Mouse (Mus musculus) forebrain, embryonic 12.5 days (tissue): ENCODE data around the gene Flywch1. TPM values are rescaled to one million over a fixed set of nuclear protein-coding genes. Genes with fewer than 3 reads are reported as not detected.

Experiments
- ATAC-seq: fragments of 200-750 bp; cut with Nextera tagmentation; 2 replicates; pipeline ENCODE4 v1.8.0; 2017; ENCODE audit warnings: moderate TSS enrichment; ENCODE audit not compliant: low FRiP score
- H3K27ac ChIP-seq: fragments of 300-500 bp; sonication (generic); 2 replicates; pipeline ENCODE4 v1.5.1; 2016; ENCODE audit warnings: mild to moderate bottlenecking
- H3K27me3 ChIP-seq: fragments of 300-500 bp; sonication (generic); 2 replicates; pipeline ENCODE4 v1.6.1; 2016; ENCODE audit warnings: mild to moderate bottlenecking
- H3K36me3 ChIP-seq: fragments of 300-500 bp; sonication (generic); replicated peaks from 2 replicates; pipeline ENCODE4 v1.6.1; 2016; ENCODE audit warnings: mild to moderate bottlenecking
- H3K4me1 ChIP-seq: fragments of 300-500 bp; sonication (generic); 2 replicates; pipeline ENCODE4 v1.6.1; 2016
- H3K4me2 ChIP-seq: fragments of 300-500 bp; sonication (generic); 2 replicates; pipeline ENCODE4 v1.6.1; 2016; ENCODE audit warnings: mild to moderate bottlenecking, moderate library complexity
- H3K4me3 ChIP-seq: fragments of 300-500 bp; sonication (generic); replicated peaks from 2 replicates; pipeline ENCODE4 v1.5.1; 2016; ENCODE audit warnings: mild to moderate bottlenecking
- H3K9ac ChIP-seq: fragments of 300-500 bp; sonication (generic); 2 replicates; pipeline ENCODE4 v1.6.1; 2016; ENCODE audit warnings: mild to moderate bottlenecking
- H3K9me3 ChIP-seq: fragments of 300-500 bp; sonication (generic); 2 replicates; pipeline ENCODE4 v1.6.1; 2016
- WGBS: fragments of 180-500 bp; shearing (Covaris S2); methylation state at CpG from one replicate; pipeline ENCODE4 v1.1.7; 2016; 5-methylcytosine and 5-hydroxymethylcytosine counted together
- polyA plus RNA-seq: library from polyadenylated mRNA; unstranded; fragments of >200 nt; fragmentation: Nextera tagmentation; extraction: Ambion mirVana; gene quantifications from 2 replicates; pipeline ENCODE4 v1.2.1, GENCODE M21; 2016

Gene Flywch1
- 173 and 179 TPM in 2 replicates for polyA plus RNA-seq

GRCm38 (mm10) chr17:23771284-23772218 is at the start of gene Flywch1:
TSS of gene Flywch1 (minus strand) at chr17:23771602.
- Histone ChIP-seq H3K27ac (peak within 1 kb of the TSS; percentile 88), H3K9ac (peak within 1 kb of the TSS; percentile 94), H3K4me2 (peak within 1 kb of the TSS; percentile 64), H3K27me3 (no peaks in the 10 kb centered on the region), H3K36me3 (peaks cover 14% of the 10 kb centered on the region), H3K9me3 (no peaks in the 10 kb centered on the region), H3K4me1 (peaks cover 19% of the 10 kb centered on the region), H3K4me3 (peak within 1 kb of the TSS; percentile 89)
- WGBS = 3% methylated on average over 58 of the region's 58 CpGs
- peak; percentile 98 for ATAC-seq

GRCm38 (mm10) chr17:23820731-23821130 is 49.3 kb upstream of the Flywch1 start:
- Histone ChIP-seq H3K4me2 (no peak overlapping the region), H3K27ac (no peak overlapping the region), H3K4me1 (no peaks in the 10 kb centered on the region; the same call in 1 of the 2 replicates), H3K27me3 (no peaks in the 10 kb centered on the region), H3K4me3 (no peak overlapping the region), H3K9ac (no peak overlapping the region), H3K9me3 (peaks cover 22% of the 10 kb centered on the region), H3K36me3 (peaks cover 100% of the 10 kb centered on the region)
- WGBS = 99% methylated on average over 5 of the region's 5 CpGs
- no peak for ATAC-seq

DNA sequence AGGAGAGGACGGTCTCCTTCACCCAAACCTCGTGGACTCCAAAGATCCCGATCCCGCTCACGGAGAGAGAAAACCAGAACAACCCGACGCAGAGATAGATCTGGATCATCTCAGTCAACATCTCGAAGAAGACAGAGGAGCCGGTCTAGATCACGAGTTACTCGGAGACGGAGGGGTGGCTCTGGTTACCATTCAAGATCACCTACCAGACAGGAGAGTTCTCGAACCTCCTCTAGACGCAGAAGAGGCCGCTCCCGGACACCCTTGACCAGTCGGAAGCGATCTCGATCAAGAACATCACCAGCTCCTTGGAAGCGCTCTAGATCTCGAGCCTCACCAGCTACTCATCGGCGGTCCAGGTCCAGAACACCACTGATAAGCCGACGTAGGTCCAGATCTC is 47.8 kb upstream of the Flywch1 start:
- Histone ChIP-seq H3K9me3 (peaks cover 30% of the 10 kb centered on the region), H3K27me3 (no peaks in the 10 kb centered on the region), H3K4me3 (no peak overlapping the region), H3K4me2 (no peak overlapping the region), H3K9ac (no peak overlapping the region), H3K4me1 (no peaks in the 10 kb centered on the region), H3K27ac (no peak overlapping the region), H3K36me3 (peaks cover 100% of the 10 kb centered on the region)
- no peak for ATAC-seq
- WGBS = 99% methylated on average over 25 of the region's 25 CpGs

- H3K27me3 ChIP-seq = no peaks in the 10 kb centered on the region
- H3K9ac ChIP-seq = no peak overlapping the region
- H3K27ac ChIP-seq = no peak overlapping the region
- H3K36me3 ChIP-seq = peaks cover 100% of the 10 kb centered on the region
- H3K4me2 ChIP-seq = no peak overlapping the region
- no peak overlapping the region for H3K4me3 ChIP-seq
- ATAC-seq = no peak
- no peaks in the 10 kb centered on the region for H3K4me1 ChIP-seq
- H3K9me3 ChIP-seq = peaks cover 30% of the 10 kb centered on the region
- WGBS = 98% methylated on average over 8 of the region's 8 CpGs
Measured at GRCm38 (mm10) chr17:23818579-23818978, 47.2 kb upstream of the Flywch1 start.

GRCm38 (mm10) chr17:23815641-23816040 is 44.2 kb upstream of the Flywch1 start:
- H3K27ac ChIP-seq = no peak overlapping the region
- H3K27me3 ChIP-seq = no peaks in the 10 kb centered on the region
- H3K9me3 ChIP-seq = peaks cover 30% of the 10 kb centered on the region
- 98% methylated on average over 16 of the region's 16 CpGs for WGBS
- H3K4me1 ChIP-seq = no peaks in the 10 kb centered on the region
- H3K36me3 ChIP-seq = peaks cover 97% of the 10 kb centered on the region
- no peak overlapping the region for H3K4me3 ChIP-seq
- no peak for ATAC-seq
- no peak overlapping the region for H3K4me2 ChIP-seq
- no peak overlapping the region for H3K9ac ChIP-seq

DNA sequence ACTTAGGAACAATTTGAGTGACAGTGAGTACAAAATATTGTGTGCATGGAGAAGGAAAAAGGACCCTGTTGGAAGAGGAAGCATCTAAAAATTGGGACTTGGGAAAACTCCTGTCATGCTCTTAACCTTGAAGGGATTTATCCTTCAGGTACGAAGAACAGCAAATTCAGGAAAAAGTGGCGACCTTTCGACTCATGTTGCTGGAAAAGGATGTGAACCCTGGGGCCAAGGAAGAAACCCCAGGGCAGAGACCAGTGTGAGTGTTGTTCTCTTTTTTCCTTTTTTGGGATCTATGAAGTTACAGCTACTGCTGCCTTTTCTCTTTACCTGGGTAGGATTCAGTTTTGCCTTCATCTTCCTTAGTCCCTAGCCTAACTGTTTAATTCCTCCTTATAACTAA is 36.5 kb upstream of the Flywch1 start:
- Histone ChIP-seq H3K27ac (no peak overlapping the region), H3K4me2 (no peak overlapping the region), H3K9ac (no peak overlapping the region), H3K36me3 (peaks cover 65% of the 10 kb centered on the region), H3K4me3 (no peak overlapping the region), H3K27me3 (no peaks in the 10 kb centered on the region), H3K4me1 (peaks cover 30% of the 10 kb centered on the region), H3K9me3 (no peaks in the 10 kb centered on the region)
- 93% methylated on average over 3 of the region's 3 CpGs for WGBS
- no peak for ATAC-seq

DNA sequence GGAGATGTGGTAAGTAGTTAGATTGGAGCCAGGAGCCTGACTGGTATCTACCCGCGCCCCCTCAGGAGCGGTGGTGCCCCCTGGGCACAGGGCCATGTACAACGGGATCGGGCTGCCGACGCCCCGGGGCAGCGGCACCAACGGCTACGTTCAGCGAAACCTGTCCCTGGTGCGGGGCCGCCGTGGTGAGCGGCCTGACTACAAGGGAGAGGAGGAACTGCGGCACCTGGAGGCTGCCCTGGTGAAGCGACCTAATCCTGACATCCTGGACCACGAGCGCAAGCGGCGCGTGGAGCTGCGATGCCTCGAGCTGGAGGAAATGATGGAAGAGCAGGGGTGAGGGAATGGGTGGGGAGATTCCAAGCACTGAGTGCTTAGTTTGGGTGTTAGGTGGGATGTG is 35.5 kb upstream of the Flywch1 start:
- H3K4me1 ChIP-seq = peaks cover 30% of the 10 kb centered on the region
- no peak for ATAC-seq
- 87% methylated on average over 25 of the region's 25 CpGs for WGBS
- peaks cover 54% of the 10 kb centered on the region for H3K36me3 ChIP-seq
- 0 out of 2 replicates have a peak overlapping the region, but pooled peaks have one; percentile 87 for H3K4me2 ChIP-seq
- H3K9ac ChIP-seq = no peak overlapping the region
- no peak overlapping the region for H3K27ac ChIP-seq
- no peak overlapping the region; the same call in 1 of the 2 replicates for H3K4me3 ChIP-seq
- H3K9me3 ChIP-seq = no peaks in the 10 kb centered on the region
- H3K27me3 ChIP-seq = no peaks in the 10 kb centered on the region

GRCm38 (mm10) chr17:23804426-23805085 is 33.2 kb upstream of the Flywch1 start:
- Histone ChIP-seq H3K27ac (no peak overlapping the region), H3K36me3 (peaks cover 31% of the 10 kb centered on the region), H3K9ac (peak overlapping the region; percentile 98), H3K4me1 (peaks cover 30% of the 10 kb centered on the region), H3K9me3 (no peaks in the 10 kb centered on the region), H3K4me3 (peak overlapping the region; percentile 99), H3K4me2 (peak overlapping the region; percentile 87), H3K27me3 (no peaks in the 10 kb centered on the region)
- 7% methylated on average over 8 of the region's 8 CpGs for WGBS
- no peak for ATAC-seq

- H3K27ac ChIP-seq = peak overlapping the region; percentile 97
- H3K4me3 ChIP-seq = peak overlapping the region; percentile 99
- H3K4me1 ChIP-seq = peaks cover 30% of the 10 kb centered on the region
- under 1% methylated on average over 53 of the region's 83 CpGs for WGBS
- no peaks in the 10 kb centered on the region for H3K9me3 ChIP-seq
- H3K27me3 ChIP-seq = no peaks in the 10 kb centered on the region
- peaks cover 21% of the 10 kb centered on the region for H3K36me3 ChIP-seq
- peak overlapping the region; percentile 98 for H3K9ac ChIP-seq
- ATAC-seq = peak; percentile 76
- H3K4me2 ChIP-seq = peak overlapping the region; percentile 87
Measured at GRCm38 (mm10) chr17:23803366-23804041, 32.1 kb upstream of the Flywch1 start.

DNA sequence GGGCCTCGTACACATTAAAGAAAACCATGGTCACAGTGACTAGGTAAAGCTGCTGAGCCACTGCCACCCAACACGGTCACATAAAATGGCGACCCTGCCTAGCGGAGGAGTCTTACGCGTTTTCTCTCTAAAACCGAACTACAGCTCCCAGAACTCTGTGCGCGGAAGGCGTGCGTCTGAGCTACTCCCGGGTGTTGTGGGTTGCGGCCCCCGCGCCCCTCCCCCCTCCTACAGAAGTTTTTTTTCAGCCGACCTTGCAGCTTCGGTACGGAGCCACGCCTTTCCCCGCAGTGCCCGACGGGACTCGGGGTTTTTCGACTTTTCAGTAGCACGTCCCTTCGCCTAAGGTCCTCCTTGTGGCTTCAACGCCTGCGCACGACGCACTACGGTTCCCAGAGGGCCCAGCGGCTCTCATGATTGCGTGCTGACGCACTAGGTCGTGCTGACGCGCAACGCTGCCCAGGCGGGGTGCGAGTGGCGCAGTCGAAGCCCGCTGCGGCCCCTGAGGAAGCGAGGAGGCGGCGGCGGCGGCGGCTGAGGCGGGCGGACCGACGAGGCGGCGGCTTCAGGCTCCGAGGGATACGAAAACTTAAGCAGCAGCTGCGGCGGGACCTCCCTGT is 31.5 kb upstream of the Flywch1 start:
- H3K4me1 ChIP-seq = peaks cover 30% of the 10 kb centered on the region
- ATAC-seq = peak; percentile 98
- H3K27me3 ChIP-seq = no peaks in the 10 kb centered on the region
- H3K27ac ChIP-seq = peak overlapping the region; percentile 97
- peaks cover 14% of the 10 kb centered on the region for H3K36me3 ChIP-seq
- H3K9me3 ChIP-seq = no peaks in the 10 kb centered on the region
- H3K9ac ChIP-seq = peak overlapping the region; percentile 98
- peak overlapping the region; percentile 87 for H3K4me2 ChIP-seq
- under 1% methylated on average over 60 of the region's 60 CpGs for WGBS
- H3K4me3 ChIP-seq = peak overlapping the region; percentile 99

DNA sequence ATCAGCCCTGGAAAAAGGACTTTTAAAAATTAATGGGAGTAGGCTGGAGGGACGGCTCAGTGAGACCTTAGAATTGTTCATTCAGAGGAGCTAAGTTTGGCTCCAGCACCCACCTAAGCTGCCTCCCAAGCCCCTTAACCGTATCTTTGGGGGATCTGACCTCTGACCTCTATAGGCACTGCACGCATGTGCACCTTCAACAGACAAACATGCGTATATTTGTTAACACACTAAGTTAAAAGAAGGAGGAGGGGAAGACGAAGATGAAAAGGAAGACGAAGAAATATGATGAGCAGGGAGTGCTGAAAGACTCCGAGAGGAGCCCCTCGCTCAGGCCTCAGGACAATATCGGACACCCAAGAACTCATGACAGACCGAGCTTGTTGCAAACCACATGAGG is 30.2 kb upstream of the Flywch1 start:
- no peak for ATAC-seq
- Histone ChIP-seq H3K4me2 (no peak overlapping the region), H3K4me3 (no peak overlapping the region), H3K27me3 (no peaks in the 10 kb centered on the region), H3K9ac (no peak overlapping the region), H3K4me1 (peaks cover 22% of the 10 kb centered on the region), H3K27ac (no peak overlapping the region), H3K9me3 (no peaks in the 10 kb centered on the region), H3K36me3 (peaks cover 2% of the 10 kb centered on the region; the same call in 1 of the 2 replicates)
- WGBS = 94% methylated on average over 10 of the region's 10 CpGs
